Mouse (Mus musculus) ES-Bruce4 (cell line): Measurements from ENCODE around the gene Adap2.

Source experiments
- CTCF ChIP-seq: IDR thresholded peaks from one replicate; pipeline ENCODE4 v1.8.1; 2011; ENCODE audit warnings: low read depth, low read length
- POLR2A ChIP-seq: IDR thresholded peaks from one replicate; pipeline ENCODE4 v1.8.1; 2011; ENCODE audit warnings: low read length; ENCODE audit not compliant: insufficient read depth

- no peak for TF ChIP-seq CTCF
- no peak for TF ChIP-seq POLR2A
Observed at GRCm38 (mm10) chr11:80152376-80152775, 1.5 kb upstream of the Adap2 start.
